Mouse (Mus musculus) inflammation-experienced regulatory T-cells, adult 16 weeks (primary cell): ENCODE data around the gene Olfr1170. TPM values are rescaled to one million over a fixed set of nuclear protein-coding genes. Genes with fewer than 3 reads are reported as not detected.

Experiments used
- polyA plus RNA-seq: library from polyadenylated mRNA; unstranded; fragments of 100-300 nt; shearing (Covaris generic); gene quantifications from one replicate; pipeline ENCODE4 v1.2.1, GENCODE M21; 2017

The Olfr1170 gene
- not detected for polyA plus RNA-seq

GRCm38 (mm10) chr2:88228234-88228633 lies at the start of gene Olfr1170:
TSS of gene Olfr1170 (minus strand) at chr2:88228334.

GRCm38 (mm10) chr2:88181580-88181979 lies 46.6 kb downstream of the Olfr1170 start, which contains the start of gene Olfr1168:
TSS of gene Olfr1168 (plus strand) at chr2:88181880.

Other genes with a start within 250 kb of the Olfr1170 start
- gene Olfr1158, start 238.2 kb downstream of the Olfr1170 start, polyA plus RNA-seq, result not detected
- gene Olfr1160, start 220.1 kb downstream of the Olfr1170 start, polyA plus RNA-seq, result not detected
- gene Olfr1161, start 205.6 kb downstream of the Olfr1170 start, polyA plus RNA-seq, result not detected
- gene Olfr73, start 190.6 kb downstream of the Olfr1170 start, polyA plus RNA-seq, result not detected
- not detected for gene Olfr1162, start 177.2 kb downstream of the Olfr1170 start, polyA plus RNA-seq
- not detected for gene Olfr1163, start 156.5 kb downstream of the Olfr1170 start, polyA plus RNA-seq
- not detected for gene Olfr1164, start 134.4 kb downstream of the Olfr1170 start, polyA plus RNA-seq
- gene Olfr1166, start 100.1 kb downstream of the Olfr1170 start, polyA plus RNA-seq, result not detected
- not detected for gene Olfr1167, start 73.1 kb downstream of the Olfr1170 start, polyA plus RNA-seq
- gene Olfr1168, start 46.5 kb downstream of the Olfr1170 start, polyA plus RNA-seq, result not detected
- gene Olfr1173, start 51.5 kb upstream of the Olfr1170 start, polyA plus RNA-seq, result not detected
- not detected for gene Olfr1174-ps, start 86.8 kb upstream of the Olfr1170 start, polyA plus RNA-seq
- gene Olfr1175-ps, start 98.9 kb upstream of the Olfr1170 start, polyA plus RNA-seq, result not detected
- not detected for gene Olfr1176, start 108.4 kb upstream of the Olfr1170 start, polyA plus RNA-seq
- gene Olfr1177-ps, start 118.2 kb upstream of the Olfr1170 start, polyA plus RNA-seq, result not detected
- not detected for gene Olfr1178, start 158.7 kb upstream of the Olfr1170 start, polyA plus RNA-seq
- not detected for gene Olfr1179, start 178.1 kb upstream of the Olfr1170 start, polyA plus RNA-seq
- not detected for gene Olfr1180, start 190.8 kb upstream of the Olfr1170 start, polyA plus RNA-seq
- gene Olfr1181, start 197.8 kb upstream of the Olfr1170 start, polyA plus RNA-seq, result 0.07 TPM
- not detected for gene Gm13757, start 220.8 kb upstream of the Olfr1170 start, polyA plus RNA-seq
- not detected for gene Olfr1183, start 226.5 kb upstream of the Olfr1170 start, polyA plus RNA-seq